Mouse (Mus musculus): Measurements from ENCODE around the gene Tln2. TPM values are rescaled to one million over a fixed set of nuclear protein-coding genes. Genes with fewer than 3 reads are reported as not detected.

Tln2 gene
- polyA plus RNA-seq, 1 experiment = 14.0 TPM

- H3K79me2 ChIP-seq (ENCODE audit: control insufficient read depth, insufficient read depth) = no peaks in the 10 kb centered on the region
- no peak overlapping the region for H3K4me3 ChIP-seq (ENCODE audit: insufficient read depth, poor library complexity, severe bottlenecking)
- H3ac ChIP-seq (ENCODE audit: control insufficient read depth, insufficient read length, low read depth) = no peak overlapping the region
- H3K79me3 ChIP-seq (ENCODE audit: low read depth) = no peaks in the 10 kb centered on the region
- no peaks in the 10 kb centered on the region for H3K27me3 ChIP-seq (ENCODE audit: control insufficient read depth, insufficient read depth, insufficient read length)
- H3K36me3 ChIP-seq (ENCODE audit: control insufficient read depth, insufficient read depth) = no peaks in the 10 kb centered on the region
- TF ChIP-seq MYOG (IDR thresholded peaks at IDR 0.05; ENCODE audit: control insufficient read depth, extremely low read depth, insufficient read length) (no peak), MAX (IDR thresholded peaks at IDR 0.05) (no peak), CEBPB (IDR thresholded peaks at IDR 0.05; ENCODE audit: low read depth) (no peak), USF1 (IDR thresholded peaks at IDR 0.05; ENCODE audit: low read depth) (no peak), FOSL1 (IDR thresholded peaks at IDR 0.05; ENCODE audit: insufficient read depth, low read length, poor library complexity, severe bottlenecking) (no peak), MYOD1 (IDR thresholded peaks at IDR 0.05; ENCODE audit: control insufficient read depth, insufficient read length, low read depth) (no peak), CTCF (IDR thresholded peaks at IDR 0.05; ENCODE audit: control insufficient read depth, insufficient read depth, insufficient read length) (no peak)
Measured at GRCm38 (mm10) chr9:67191488-67192331, 367.8 kb downstream of the Tln2 start.

- H3K79me2 ChIP-seq (ENCODE audit: control insufficient read depth, insufficient read depth) = no peaks in the 10 kb centered on the region
- no peak overlapping the region for H3K4me3 ChIP-seq (ENCODE audit: insufficient read depth, poor library complexity, severe bottlenecking)
- no peaks in the 10 kb centered on the region for H3K79me3 ChIP-seq (ENCODE audit: low read depth)
- no peaks in the 10 kb centered on the region for H3K27me3 ChIP-seq (ENCODE audit: control insufficient read depth, insufficient read depth, insufficient read length)
- no peaks in the 10 kb centered on the region for H3K36me3 ChIP-seq (ENCODE audit: control insufficient read depth, insufficient read depth)
- TF ChIP-seq MYOG (IDR thresholded peaks at IDR 0.05; ENCODE audit: control insufficient read depth, extremely low read depth, insufficient read length) = no peak
- no peak for TF ChIP-seq FOSL1 (IDR thresholded peaks at IDR 0.05; ENCODE audit: insufficient read depth, low read length, poor library complexity, severe bottlenecking)
- TF ChIP-seq CEBPB (IDR thresholded peaks at IDR 0.05; ENCODE audit: low read depth) = no peak
- no peak for TF ChIP-seq MYOD1 (IDR thresholded peaks at IDR 0.05; ENCODE audit: control insufficient read depth, insufficient read length, low read depth)
- TF ChIP-seq MAX (IDR thresholded peaks at IDR 0.05) = no peak
- no peak for TF ChIP-seq USF1 (IDR thresholded peaks at IDR 0.05; ENCODE audit: low read depth)
- TF ChIP-seq CTCF (IDR thresholded peaks at IDR 0.05; ENCODE audit: control insufficient read depth, insufficient read depth, insufficient read length) = no peak
- H3ac ChIP-seq (ENCODE audit: control insufficient read depth, insufficient read length, low read depth) = no peak overlapping the region
Measured at GRCm38 (mm10) chr9:67187686-67188085, 371.8 kb downstream of the Tln2 start.

- no peaks in the 10 kb centered on the region for H3K36me3 ChIP-seq (ENCODE audit: control insufficient read depth, insufficient read depth)
- no peaks in the 10 kb centered on the region for H3K79me2 ChIP-seq (ENCODE audit: control insufficient read depth, insufficient read depth)
- no peaks in the 10 kb centered on the region for H3K79me3 ChIP-seq (ENCODE audit: low read depth)
- no peak overlapping the region for H3K4me3 ChIP-seq (ENCODE audit: insufficient read depth, poor library complexity, severe bottlenecking)
- TF ChIP-seq MAX (IDR thresholded peaks at IDR 0.05) (no peak), MYOD1 (IDR thresholded peaks at IDR 0.05; ENCODE audit: control insufficient read depth, insufficient read length, low read depth) (no peak), CEBPB (IDR thresholded peaks at IDR 0.05; ENCODE audit: low read depth) (no peak), CTCF (IDR thresholded peaks at IDR 0.05; ENCODE audit: control insufficient read depth, insufficient read depth, insufficient read length) (no peak), USF1 (IDR thresholded peaks at IDR 0.05; ENCODE audit: low read depth) (no peak), FOSL1 (IDR thresholded peaks at IDR 0.05; ENCODE audit: insufficient read depth, low read length, poor library complexity, severe bottlenecking) (no peak), MYOG (IDR thresholded peaks at IDR 0.05; ENCODE audit: control insufficient read depth, extremely low read depth, insufficient read length) (no peak)
- no peaks in the 10 kb centered on the region for H3K27me3 ChIP-seq (ENCODE audit: control insufficient read depth, insufficient read depth, insufficient read length)
- H3ac ChIP-seq (ENCODE audit: control insufficient read depth, insufficient read length, low read depth) = no peak overlapping the region
Measured at GRCm38 (mm10) chr9:67187182-67187581, 372.3 kb downstream of the Tln2 start.

- H3K4me3 ChIP-seq (ENCODE audit: insufficient read depth, poor library complexity, severe bottlenecking) = no peak overlapping the region
- no peak for TF ChIP-seq MAX (IDR thresholded peaks at IDR 0.05)
- TF ChIP-seq MYOG (IDR thresholded peaks at IDR 0.05; ENCODE audit: control insufficient read depth, extremely low read depth, insufficient read length) = no peak
- no peak for TF ChIP-seq CTCF (IDR thresholded peaks at IDR 0.05; ENCODE audit: control insufficient read depth, insufficient read depth, insufficient read length)
- no peak for TF ChIP-seq USF1 (IDR thresholded peaks at IDR 0.05; ENCODE audit: low read depth)
- no peak for TF ChIP-seq FOSL1 (IDR thresholded peaks at IDR 0.05; ENCODE audit: insufficient read depth, low read length, poor library complexity, severe bottlenecking)
- no peaks in the 10 kb centered on the region for H3K27me3 ChIP-seq (ENCODE audit: control insufficient read depth, insufficient read depth, insufficient read length)
- no peak overlapping the region for H3ac ChIP-seq (ENCODE audit: control insufficient read depth, insufficient read length, low read depth)
- no peaks in the 10 kb centered on the region for H3K79me2 ChIP-seq (ENCODE audit: control insufficient read depth, insufficient read depth)
- no peaks in the 10 kb centered on the region for H3K79me3 ChIP-seq (ENCODE audit: low read depth)
- H3K36me3 ChIP-seq (ENCODE audit: control insufficient read depth, insufficient read depth) = no peaks in the 10 kb centered on the region
Measured at GRCm38 (mm10) chr9:67184556-67184955, 374.9 kb downstream of the Tln2 start.

GRCm38 (mm10) chr9:67183520-67183919 is 376.0 kb downstream of the Tln2 start:
- H3K27me3 ChIP-seq (ENCODE audit: control insufficient read depth, insufficient read depth, insufficient read length) = no peaks in the 10 kb centered on the region
- no peaks in the 10 kb centered on the region for H3K79me3 ChIP-seq (ENCODE audit: low read depth)
- TF ChIP-seq MYOG (IDR thresholded peaks at IDR 0.05; ENCODE audit: control insufficient read depth, extremely low read depth, insufficient read length) (no peak), MAX (IDR thresholded peaks at IDR 0.05) (no peak), FOSL1 (IDR thresholded peaks at IDR 0.05; ENCODE audit: insufficient read depth, low read length, poor library complexity, severe bottlenecking) (no peak), MYOD1 (IDR thresholded peaks at IDR 0.05; ENCODE audit: control insufficient read depth, insufficient read length, low read depth) (peak; percentile 69), USF1 (IDR thresholded peaks at IDR 0.05; ENCODE audit: low read depth) (no peak), CEBPB (IDR thresholded peaks at IDR 0.05; ENCODE audit: low read depth) (no peak)
- no peak overlapping the region for H3K4me3 ChIP-seq (ENCODE audit: insufficient read depth, poor library complexity, severe bottlenecking)
- H3K36me3 ChIP-seq (ENCODE audit: control insufficient read depth, insufficient read depth) = no peaks in the 10 kb centered on the region
- H3K79me2 ChIP-seq (ENCODE audit: control insufficient read depth, insufficient read depth) = no peaks in the 10 kb centered on the region
- H3ac ChIP-seq (ENCODE audit: control insufficient read depth, insufficient read length, low read depth) = no peak overlapping the region

Data from C2C12 (cell line).